Mouse (Mus musculus) limb, embryonic 10.5 days (tissue): ENCODE results near the gene Dhx32. TPM values are rescaled to one million over a fixed set of nuclear protein-coding genes. Genes with fewer than 3 reads are reported as not detected.

Experiments used
- DNase-seq: peaks from one replicate; pipeline ENCODE4 v3.0.0-alpha.2; 2017; ENCODE audit warnings: low spot score
- H3K27ac ChIP-seq: fragments of 300-500 bp; sonication (generic); 2 replicates; pipeline ENCODE4 v1.5.1; 2016; ENCODE audit warnings: mild to moderate bottlenecking
- H3K27me3 ChIP-seq: fragments of 300-500 bp; sonication (generic); 2 replicates; pipeline ENCODE4 v1.6.1; 2016; ENCODE audit warnings: low read depth, mild to moderate bottlenecking; ENCODE audit not compliant: poor library complexity, severe bottlenecking
- H3K36me3 ChIP-seq: fragments of 300-500 bp; sonication (generic); 2 replicates; pipeline ENCODE4 v1.6.1; 2016; ENCODE audit warnings: mild to moderate bottlenecking, moderate library complexity
- H3K4me1 ChIP-seq: fragments of 300-500 bp; sonication (generic); 2 replicates; pipeline ENCODE4 v1.6.1; 2016
- H3K4me3 ChIP-seq: fragments of 300-500 bp; sonication (generic); 2 replicates; pipeline ENCODE4 v1.5.1; 2016; ENCODE audit warnings: mild to moderate bottlenecking, moderate library complexity
- H3K9me3 ChIP-seq: fragments of 300-500 bp; sonication (generic); replicated peaks from 2 replicates; pipeline ENCODE4 v1.6.1; 2016; ENCODE audit warnings: mild to moderate bottlenecking
- WGBS: fragments of 180-500 bp; shearing (Covaris S2); methylation state at CpG from one replicate; pipeline ENCODE4 v1.1.7; 2016; 5-methylcytosine and 5-hydroxymethylcytosine counted together
- polyA plus RNA-seq: library from polyadenylated mRNA; unstranded; fragments of >200 nt; fragmentation: Nextera tagmentation; extraction: Ambion mirVana; gene quantifications from 2 replicates; pipeline ENCODE4 v1.2.1, GENCODE M21; 2016

Dhx32 gene
- polyA plus RNA-seq = 18.0 and 19.3 TPM in 2 replicates

- H3K27ac ChIP-seq = no peak within 1 kb of the TSS
- H3K4me1 ChIP-seq = peaks cover 14% of the 10 kb centered on the region
- DNase-seq = peak; percentile 68
- 26% methylated on average over 18 of the region's 18 CpGs for WGBS
- no peaks in the 10 kb centered on the region for H3K36me3 ChIP-seq
- H3K4me3 ChIP-seq = no peak within 1 kb of the TSS
- peaks cover 3% of the 10 kb centered on the region; the same call in 1 of the 2 replicates for H3K27me3 ChIP-seq
- H3K9me3 ChIP-seq = no peaks in the 10 kb centered on the region
These were observed at the start of gene Dhx32 for GRCm38 (mm10) chr7:133782717-133783435. Gene Dhx32, minus strand, starts transcription at chr7:133782726.

DNA sequence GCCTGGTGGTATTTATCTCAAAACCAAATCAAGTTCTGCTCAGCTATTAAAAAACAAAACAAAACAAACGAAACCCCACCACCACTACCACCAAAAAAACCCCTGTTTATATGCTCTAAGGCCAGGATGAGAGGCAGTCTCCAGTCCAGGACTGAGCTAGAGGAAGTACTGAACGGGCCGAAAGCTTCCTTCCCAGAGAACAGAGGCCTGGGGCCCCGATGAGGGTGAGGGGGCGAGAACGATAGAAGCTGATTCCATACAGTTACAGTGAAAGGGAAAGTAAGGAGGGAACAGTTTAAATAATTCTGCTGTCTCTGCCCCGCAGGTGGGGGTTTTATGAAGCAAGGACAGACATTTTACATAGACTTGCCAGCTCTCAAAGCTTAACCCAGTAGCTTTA lies 47.1 kb upstream of the Dhx32 start:
- Histone ChIP-seq H3K4me3 (no peak overlapping the region), H3K27ac (no peak overlapping the region), H3K9me3 (no peaks in the 10 kb centered on the region), H3K4me1 (peaks cover 3% of the 10 kb centered on the region; the same call in 1 of the 2 replicates), H3K36me3 (no peaks in the 10 kb centered on the region), H3K27me3 (no peaks in the 10 kb centered on the region)
- 71% methylated on average over 7 of the region's 7 CpGs for WGBS
- DNase-seq = no peak

- H3K4me1 ChIP-seq = peaks cover 3% of the 10 kb centered on the region; the same call in 1 of the 2 replicates
- H3K27ac ChIP-seq = no peak overlapping the region
- 74% methylated on average over 4 of the region's 4 CpGs for WGBS
- H3K36me3 ChIP-seq = no peaks in the 10 kb centered on the region
- no peaks in the 10 kb centered on the region for H3K9me3 ChIP-seq
- no peak overlapping the region for H3K4me3 ChIP-seq
- no peaks in the 10 kb centered on the region for H3K27me3 ChIP-seq
- no peak for DNase-seq
These were observed 46.0 kb upstream of the Dhx32 start for GRCm38 (mm10) chr7:133828514-133828913.

GRCm38 (mm10) chr7:133824579-133824978 lies 42.1 kb upstream of the Dhx32 start:
- Histone ChIP-seq H3K27ac (no peak overlapping the region), H3K9me3 (no peaks in the 10 kb centered on the region), H3K36me3 (no peaks in the 10 kb centered on the region), H3K27me3 (no peaks in the 10 kb centered on the region), H3K4me1 (peaks cover 4% of the 10 kb centered on the region; the same call in 1 of the 2 replicates), H3K4me3 (no peak overlapping the region)
- no peak for DNase-seq
- WGBS = 88% methylated on average over 2 of the region's 2 CpGs

- WGBS = 83% methylated on average over 6 of the region's 6 CpGs
- H3K27ac ChIP-seq = no peak overlapping the region
- no peaks in the 10 kb centered on the region for H3K9me3 ChIP-seq
- DNase-seq = no peak
- no peak overlapping the region for H3K4me3 ChIP-seq
- no peaks in the 10 kb centered on the region for H3K36me3 ChIP-seq
- 0 out of 2 replicates have a peak, but pooled peaks cover 3% of the 10 kb centered on the region for H3K4me1 ChIP-seq
- H3K27me3 ChIP-seq = no peaks in the 10 kb centered on the region
These were observed 41.2 kb upstream of the Dhx32 start for GRCm38 (mm10) chr7:133823751-133824150.

DNA sequence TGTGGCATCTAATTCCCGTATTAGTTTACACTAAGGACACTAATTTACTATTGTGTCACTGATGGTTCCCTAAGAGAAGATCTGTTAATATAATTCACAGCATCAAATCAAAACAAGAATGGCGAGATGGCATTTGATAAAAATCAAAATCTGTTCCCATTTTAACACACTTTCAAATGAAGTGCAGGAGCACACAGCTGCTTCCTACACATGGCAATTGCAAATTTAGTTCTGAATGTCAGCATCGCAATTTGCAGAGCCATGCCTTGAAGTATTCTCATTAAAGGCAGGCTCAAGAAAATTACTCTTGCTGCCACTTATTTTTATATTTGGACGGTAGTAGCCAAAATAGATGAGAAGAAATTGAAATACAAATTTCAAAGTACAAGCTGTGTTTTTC lies 30.8 kb upstream of the Dhx32 start:
- Histone ChIP-seq H3K27me3 (no peaks in the 10 kb centered on the region), H3K9me3 (no peaks in the 10 kb centered on the region), H3K27ac (no peak overlapping the region), H3K4me1 (no peaks in the 10 kb centered on the region), H3K36me3 (no peaks in the 10 kb centered on the region), H3K4me3 (no peak overlapping the region)
- DNase-seq = peak; percentile 3
- WGBS = 93% methylated on average over 4 of the region's 4 CpGs

DNA sequence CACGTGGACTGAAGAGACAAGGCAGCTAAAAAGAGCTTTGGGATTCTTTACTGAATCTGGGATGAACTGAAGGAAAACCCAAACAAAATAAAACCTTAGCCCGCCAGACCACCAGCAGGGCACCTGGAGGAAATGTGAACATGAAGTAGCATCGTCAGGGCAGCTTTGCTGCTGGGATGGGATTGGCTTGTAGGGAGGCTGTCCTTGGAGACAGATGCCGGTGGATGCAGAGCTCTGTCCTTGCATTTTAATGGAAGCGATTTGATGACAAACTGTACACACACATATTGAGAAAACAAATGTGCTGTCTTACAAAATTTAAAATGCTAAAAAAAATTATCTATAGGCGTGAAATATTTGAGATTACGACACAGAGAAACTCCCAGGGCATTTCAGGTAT lies 30.4 kb upstream of the Dhx32 start:
- no peaks in the 10 kb centered on the region for H3K36me3 ChIP-seq
- H3K9me3 ChIP-seq = no peaks in the 10 kb centered on the region
- H3K27me3 ChIP-seq = no peaks in the 10 kb centered on the region
- no peaks in the 10 kb centered on the region for H3K4me1 ChIP-seq
- WGBS = 82% methylated on average over 7 of the region's 7 CpGs
- DNase-seq = peak; percentile 22
- H3K27ac ChIP-seq = no peak overlapping the region
- no peak overlapping the region for H3K4me3 ChIP-seq

- H3K36me3 ChIP-seq = no peaks in the 10 kb centered on the region
- peak; percentile 76 for DNase-seq
- no peaks in the 10 kb centered on the region for H3K9me3 ChIP-seq
- no peaks in the 10 kb centered on the region for H3K4me1 ChIP-seq
- H3K27ac ChIP-seq = no peak overlapping the region
- WGBS = 57% methylated on average over 7 of the region's 7 CpGs
- H3K4me3 ChIP-seq = no peak overlapping the region
- no peaks in the 10 kb centered on the region for H3K27me3 ChIP-seq
These were observed 23.2 kb upstream of the Dhx32 start for GRCm38 (mm10) chr7:133805614-133806175.

DNA sequence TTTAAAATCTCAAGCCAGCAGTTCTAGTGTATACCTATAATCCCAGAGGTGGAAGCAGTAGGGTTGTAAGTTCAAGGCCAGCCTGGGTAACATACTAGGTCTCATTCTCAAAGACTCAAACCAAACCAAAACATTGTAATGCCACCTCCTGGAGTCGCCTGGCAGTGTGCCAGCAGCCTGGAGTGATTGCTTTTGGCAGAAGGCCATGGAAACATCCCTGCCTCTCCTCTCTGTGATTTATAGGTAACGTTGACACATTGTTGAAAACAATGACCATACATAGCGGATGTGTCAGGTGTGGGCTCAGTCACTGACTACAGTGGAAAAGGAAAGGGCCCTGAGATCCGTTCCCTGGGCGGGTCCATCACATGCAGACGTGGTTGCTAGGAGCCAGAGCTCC lies 19.3 kb upstream of the Dhx32 start:
- DNase-seq = no peak
- Histone ChIP-seq H3K27me3 (no peaks in the 10 kb centered on the region), H3K4me1 (no peaks in the 10 kb centered on the region), H3K36me3 (no peaks in the 10 kb centered on the region), H3K9me3 (no peaks in the 10 kb centered on the region), H3K27ac (no peak overlapping the region), H3K4me3 (no peak overlapping the region)
- WGBS = 82% methylated on average over 6 of the region's 6 CpGs

GRCm38 (mm10) chr7:133799928-133800327 lies 17.4 kb upstream of the Dhx32 start:
- no peaks in the 10 kb centered on the region for H3K36me3 ChIP-seq
- DNase-seq = no peak
- no peaks in the 10 kb centered on the region for H3K27me3 ChIP-seq
- no peak overlapping the region for H3K4me3 ChIP-seq
- H3K9me3 ChIP-seq = no peaks in the 10 kb centered on the region
- no peak overlapping the region for H3K27ac ChIP-seq
- WGBS = 79% methylated on average over 5 of the region's 5 CpGs
- no peaks in the 10 kb centered on the region for H3K4me1 ChIP-seq

DNA sequence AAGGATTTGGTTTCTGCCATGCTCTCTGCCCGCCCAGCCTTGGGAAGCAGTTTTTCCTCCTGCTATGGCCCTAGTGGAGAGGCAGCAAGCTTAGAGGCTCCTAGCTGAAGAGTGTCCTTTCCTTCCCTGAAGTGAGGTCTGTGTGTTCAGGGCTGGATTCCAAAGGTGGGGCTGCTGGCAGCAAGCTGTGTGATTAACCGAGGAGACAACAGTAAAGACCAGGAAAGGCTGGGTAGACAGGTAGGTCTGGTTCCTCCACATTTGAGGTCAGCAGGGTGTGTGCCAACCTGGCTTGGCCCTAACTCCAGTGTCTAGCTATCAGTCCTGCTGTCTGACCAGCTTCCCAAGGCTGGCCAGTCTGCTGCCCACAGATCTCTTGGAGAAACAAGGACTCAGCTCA lies 12.2 kb upstream of the Dhx32 start:
- DNase-seq = no peak
- Histone ChIP-seq H3K4me3 (no peak overlapping the region), H3K27me3 (no peaks in the 10 kb centered on the region), H3K4me1 (peaks cover 2% of the 10 kb centered on the region; the same call in 1 of the 2 replicates), H3K27ac (no peak overlapping the region), H3K9me3 (no peaks in the 10 kb centered on the region), H3K36me3 (no peaks in the 10 kb centered on the region)
- 93% methylated on average over 2 of the region's 2 CpGs for WGBS

DNA sequence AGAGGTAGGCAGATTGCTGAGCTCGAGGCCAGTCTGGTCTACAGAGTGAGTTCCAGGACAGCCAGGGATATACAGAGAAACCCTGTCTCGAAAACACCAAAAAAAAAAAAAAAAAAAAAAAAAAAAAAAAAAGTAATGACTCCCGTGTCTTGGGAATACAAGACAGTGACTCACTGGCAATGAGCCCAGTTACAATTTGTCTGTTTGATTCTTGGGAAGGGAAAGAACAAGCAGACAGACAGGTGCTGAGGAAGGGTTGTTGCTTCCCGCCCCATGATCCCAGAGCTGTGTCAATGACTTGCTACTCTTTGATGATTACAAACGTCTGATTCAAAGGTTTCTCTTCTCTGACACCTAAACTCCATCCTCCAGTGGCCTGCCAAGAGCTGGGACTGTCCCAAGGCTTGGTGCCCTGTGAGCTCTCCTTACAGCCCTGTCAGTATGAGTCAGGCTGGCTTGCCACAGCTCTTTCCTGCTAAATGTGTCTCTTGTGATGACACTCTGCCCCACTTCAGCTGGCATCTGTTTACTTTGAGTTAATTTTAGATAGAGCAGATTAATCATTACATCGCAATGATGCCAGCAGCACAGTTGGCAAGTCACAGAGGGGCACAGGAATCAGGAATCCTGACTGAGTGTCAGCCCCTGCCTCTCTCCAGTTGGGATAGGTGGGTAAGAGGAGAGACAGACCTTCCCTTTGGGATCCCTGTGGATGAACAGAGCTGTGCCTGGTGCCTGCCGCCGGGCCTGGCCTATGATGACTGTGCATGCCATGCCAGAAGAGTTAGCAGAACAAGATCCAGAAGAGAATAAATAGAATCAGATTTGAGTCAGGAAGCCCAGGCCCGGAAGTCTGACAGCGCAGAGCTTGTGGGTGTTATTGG lies 11.0 kb upstream of the Dhx32 start:
- WGBS = 70% methylated on average over 10 of the region's 10 CpGs
- peaks cover 2% of the 10 kb centered on the region; the same call in 1 of the 2 replicates for H3K4me1 ChIP-seq
- DNase-seq = no peak
- no peaks in the 10 kb centered on the region for H3K36me3 ChIP-seq
- no peak overlapping the region for H3K27ac ChIP-seq
- no peaks in the 10 kb centered on the region for H3K9me3 ChIP-seq
- H3K4me3 ChIP-seq = no peak overlapping the region
- H3K27me3 ChIP-seq = no peaks in the 10 kb centered on the region

DNA sequence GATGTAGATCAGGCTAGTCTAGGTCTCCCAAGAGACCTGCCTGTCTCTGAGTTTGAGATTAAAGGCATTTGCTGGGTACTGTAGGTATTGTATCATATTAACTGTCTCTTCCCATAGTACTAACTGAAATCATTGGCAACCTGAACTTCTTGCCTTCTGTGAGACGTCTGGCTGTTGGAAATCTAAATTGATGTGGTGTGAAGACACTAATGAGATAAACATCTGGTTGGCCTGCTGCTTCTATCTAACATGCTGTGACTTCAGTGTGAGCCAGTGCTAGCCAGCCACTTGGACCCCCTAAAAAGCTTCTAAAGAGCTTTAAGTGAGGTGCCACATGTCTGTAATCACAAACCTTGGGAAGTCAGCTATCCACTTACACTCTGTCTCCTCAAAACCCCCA lies 10.2 kb upstream of the Dhx32 start:
- H3K4me3 ChIP-seq = no peak overlapping the region
- H3K27me3 ChIP-seq = no peaks in the 10 kb centered on the region
- H3K9me3 ChIP-seq = no peaks in the 10 kb centered on the region
- no peaks in the 10 kb centered on the region for H3K36me3 ChIP-seq
- peaks cover 2% of the 10 kb centered on the region; the same call in 1 of the 2 replicates for H3K4me1 ChIP-seq
- 3% methylated on average over 1 of the region's 1 CpGs for WGBS
- no peak overlapping the region for H3K27ac ChIP-seq
- no peak for DNase-seq
